Mouse (Mus musculus) bone marrow, adult 2 months (tissue): Measurements from ENCODE around the gene Col4a2.

Experiments
- CTCF ChIP-seq: fragments of 200-500 bp; IDR thresholded peaks from 2 replicates; pipeline ENCODE4 v1.5.1; 2011; ENCODE audit warnings: low read length, control low read depth; ENCODE audit not compliant: control insufficient read depth, insufficient read depth
- POLR2A ChIP-seq: fragments of 200-500 bp; IDR thresholded peaks from 2 replicates; pipeline ENCODE4 v1.6.1; 2011; ENCODE audit warnings: low read depth, mild to moderate bottlenecking, control low read depth, low read length, borderline replicate concordance; ENCODE audit not compliant: control insufficient read depth

DNA sequence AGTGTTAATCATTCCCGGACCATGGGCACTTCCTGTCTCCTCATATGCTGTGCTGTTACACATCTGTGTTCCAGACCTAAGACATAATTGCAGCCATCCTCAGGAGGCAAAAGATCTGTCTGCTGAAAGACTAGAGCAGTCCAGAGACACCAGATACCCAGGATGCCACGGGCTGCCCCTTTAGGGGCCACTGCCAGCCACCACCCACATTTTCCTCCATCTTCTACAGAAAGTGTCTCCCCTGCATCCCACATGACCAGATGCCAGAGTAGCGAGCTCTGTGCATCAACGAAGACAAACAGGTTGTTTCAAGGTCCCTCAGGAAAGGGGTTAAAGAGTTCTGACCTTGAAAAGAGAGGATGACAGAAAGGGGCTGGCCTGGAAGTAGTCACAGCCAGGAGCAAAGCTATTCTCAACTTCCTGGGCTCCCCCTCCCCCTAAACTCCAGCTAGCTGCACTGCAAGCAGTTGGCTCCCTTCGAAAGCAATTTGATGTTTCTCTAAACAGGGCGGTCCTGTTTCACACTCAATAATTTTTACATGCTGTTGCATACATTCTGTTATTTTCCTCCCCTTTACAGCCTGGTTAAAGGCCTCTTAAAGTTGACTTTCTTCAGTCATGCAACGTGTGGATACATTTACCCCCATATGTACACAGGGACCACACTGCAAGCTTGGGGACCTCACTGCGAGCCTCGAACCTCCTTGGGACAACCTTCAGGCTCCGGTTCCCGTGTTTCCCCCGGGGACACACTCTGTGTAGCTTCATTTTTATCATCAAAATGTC lies 13.9 kb upstream of the Col4a2 start:
- TF ChIP-seq CTCF = no peak
- no peak for TF ChIP-seq POLR2A
